Mouse (Mus musculus): ENCODE results near the gene 4921507P07Rik. TPM values are rescaled to one million over a fixed set of nuclear protein-coding genes. Genes with fewer than 3 reads are reported as not detected.

Gene 4921507P07Rik
- polyA plus RNA-seq, 1 experiment = 0.32 TPM

GRCm38 (mm10) chr6:50593334-50593845, 3.0 kb downstream of the 4921507P07Rik start:
- WGBS = 69% methylated on average over 10 of the region's 10 CpGs
- no peak overlapping the region for H3K4me3 ChIP-seq (replicated peaks; ENCODE audit: extremely low read depth, low read depth, low read length)
- H3K4me1 ChIP-seq (ENCODE audit: control insufficient read depth, insufficient read depth, low read length) = 0 out of 2 replicates have a peak, but pooled peaks cover 3% of the 10 kb centered on the region
- no peak for DNase-seq
- TF ChIP-seq CTCF (IDR thresholded peaks at IDR 0.05; ENCODE audit: insufficient read depth, low read length) = no peak

GRCm38 (mm10) chr6:50590234-50590633, 6.2 kb downstream of the 4921507P07Rik start:
- 53% methylated on average over 3 of the region's 3 CpGs for WGBS
- Histone ChIP-seq H3K4me1 (ENCODE audit: control insufficient read depth, insufficient read depth, low read length) (no peaks in the 10 kb centered on the region), H3K4me3 (replicated peaks; ENCODE audit: extremely low read depth, low read depth, low read length) (no peak overlapping the region)
- DNase-seq = no peak
- TF ChIP-seq POLR2A (IDR thresholded peaks at IDR 0.05; ENCODE audit: borderline replicate concordance, extremely low read depth, low read depth, low read length) = no peak

- Histone ChIP-seq H3K4me3 (replicated peaks; ENCODE audit: extremely low read depth, low read depth, low read length) (no peak overlapping the region), H3K4me1 (ENCODE audit: control insufficient read depth, insufficient read depth, low read length) (no peaks in the 10 kb centered on the region)
- 93% methylated on average over 1 of the region's 1 CpGs for WGBS
- DNase-seq = no peak
- no peak for TF ChIP-seq POLR2A (IDR thresholded peaks at IDR 0.05; ENCODE audit: borderline replicate concordance, extremely low read depth, low read depth, low read length)
- peak; percentile 15; the same call in 1 of the 2 replicates for TF ChIP-seq CTCF (IDR thresholded peaks at IDR 0.05; ENCODE audit: insufficient read depth, low read length)
Observed at GRCm38 (mm10) chr6:50588251-50588650, 8.2 kb downstream of the 4921507P07Rik start.

GRCm38 (mm10) chr6:50587412-50587811, 9.0 kb downstream of the 4921507P07Rik start:
- WGBS = 67% methylated on average over 2 of the region's 2 CpGs
- no peak overlapping the region for H3K4me3 ChIP-seq (replicated peaks; ENCODE audit: extremely low read depth, low read depth, low read length)
- H3K4me1 ChIP-seq (ENCODE audit: control insufficient read depth, insufficient read depth, low read length) = no peaks in the 10 kb centered on the region
- DNase-seq = no peak
- TF ChIP-seq POLR2A (IDR thresholded peaks at IDR 0.05; ENCODE audit: borderline replicate concordance, extremely low read depth, low read depth, low read length) = no peak
- TF ChIP-seq CTCF (IDR thresholded peaks at IDR 0.05; ENCODE audit: insufficient read depth, low read length) = no peak

- Histone ChIP-seq H3K4me1 (ENCODE audit: control insufficient read depth, insufficient read depth, low read length) (no peaks in the 10 kb centered on the region), H3K4me3 (replicated peaks; ENCODE audit: extremely low read depth, low read depth, low read length) (no peak overlapping the region)
- no peak for DNase-seq
- TF ChIP-seq POLR2A (IDR thresholded peaks at IDR 0.05; ENCODE audit: borderline replicate concordance, extremely low read depth, low read depth, low read length) = no peak
- TF ChIP-seq CTCF (IDR thresholded peaks at IDR 0.05; ENCODE audit: insufficient read depth, low read length) = no peak
- WGBS = 63% methylated on average over 5 of the region's 5 CpGs
Observed at GRCm38 (mm10) chr6:50586316-50586715, 10.1 kb downstream of the 4921507P07Rik start.

GRCm38 (mm10) chr6:50585733-50586132, 10.7 kb downstream of the 4921507P07Rik start:
- H3K4me3 ChIP-seq (replicated peaks; ENCODE audit: extremely low read depth, low read depth, low read length) = no peak overlapping the region
- WGBS = 62% methylated on average over 7 of the region's 7 CpGs
- TF ChIP-seq POLR2A (IDR thresholded peaks at IDR 0.05; ENCODE audit: borderline replicate concordance, extremely low read depth, low read depth, low read length) = no peak
- no peak for TF ChIP-seq CTCF (IDR thresholded peaks at IDR 0.05; ENCODE audit: insufficient read depth, low read length)
- DNase-seq = no peak
- no peaks in the 10 kb centered on the region for H3K4me1 ChIP-seq (ENCODE audit: control insufficient read depth, insufficient read depth, low read length)

- TF ChIP-seq CTCF (IDR thresholded peaks at IDR 0.05; ENCODE audit: insufficient read depth, low read length) (no peak), POLR2A (IDR thresholded peaks at IDR 0.05; ENCODE audit: borderline replicate concordance, extremely low read depth, low read depth, low read length) (no peak)
- no peak for DNase-seq
- Histone ChIP-seq H3K4me3 (replicated peaks; ENCODE audit: extremely low read depth, low read depth, low read length) (no peak overlapping the region), H3K4me1 (ENCODE audit: control insufficient read depth, insufficient read depth, low read length) (no peaks in the 10 kb centered on the region)
- WGBS = 62% methylated on average over 1 of the region's 1 CpGs
Observed at GRCm38 (mm10) chr6:50571661-50572060, 24.8 kb downstream of the 4921507P07Rik start.

- DNase-seq = no peak
- H3K4me3 ChIP-seq (replicated peaks; ENCODE audit: extremely low read depth, low read depth, low read length) = peak overlapping the region; percentile 79
- WGBS = 6% methylated on average over 6 of the region's 6 CpGs
- H3K4me1 ChIP-seq (ENCODE audit: control insufficient read depth, insufficient read depth, low read length) = no peaks in the 10 kb centered on the region
- TF ChIP-seq POLR2A (IDR thresholded peaks at IDR 0.05; ENCODE audit: borderline replicate concordance, extremely low read depth, low read depth, low read length) (no peak), CTCF (IDR thresholded peaks at IDR 0.05; ENCODE audit: insufficient read depth, low read length) (no peak)
Observed at GRCm38 (mm10) chr6:50566997-50567255, 29.5 kb downstream of the 4921507P07Rik start.

GRCm38 (mm10) chr6:50566141-50566996, 30.1 kb downstream of the 4921507P07Rik start, which contains the start of gene Cycs:
TSS of gene Cycs (minus strand) at chr6:50566538.
- TF ChIP-seq CTCF (IDR thresholded peaks at IDR 0.05; ENCODE audit: insufficient read depth, low read length) (peak; percentile 38), POLR2A (IDR thresholded peaks at IDR 0.05; ENCODE audit: borderline replicate concordance, extremely low read depth, low read depth, low read length) (peak; percentile 98)
- WGBS = under 1% methylated on average over 78 of the region's 78 CpGs
- Histone ChIP-seq H3K4me3 (replicated peaks; ENCODE audit: extremely low read depth, low read depth, low read length) (peak within 1 kb of the TSS; percentile 79), H3K4me1 (ENCODE audit: control insufficient read depth, insufficient read depth, low read length) (no peaks in the 10 kb centered on the region)
- peak; percentile 98 for DNase-seq

- no peak for TF ChIP-seq CTCF (IDR thresholded peaks at IDR 0.05; ENCODE audit: insufficient read depth, low read length)
- TF ChIP-seq POLR2A (IDR thresholded peaks at IDR 0.05; ENCODE audit: borderline replicate concordance, extremely low read depth, low read depth, low read length) = no peak
- no peak for DNase-seq
- Histone ChIP-seq H3K4me3 (replicated peaks; ENCODE audit: extremely low read depth, low read depth, low read length) (no peak overlapping the region), H3K4me1 (ENCODE audit: control insufficient read depth, insufficient read depth, low read length) (no peaks in the 10 kb centered on the region)
- 81% methylated on average over 3 of the region's 3 CpGs for WGBS
Observed at GRCm38 (mm10) chr6:50563651-50564050, 32.8 kb downstream of the 4921507P07Rik start.

Data from lung, adult 2 months (tissue).